Mouse (Mus musculus): ENCODE results near the gene Sumf1. TPM values are rescaled to one million over a fixed set of nuclear protein-coding genes. Genes with fewer than 3 reads are reported as not detected.

The Sumf1 gene
- polyA plus RNA-seq, 1 experiment from 2014 or later: 11.0 TPM

- no peak overlapping the region for H3K4me3 ChIP-seq
- no peaks in the 10 kb centered on the region for H3K4me1 ChIP-seq
- no peaks in the 10 kb centered on the region for H3K36me3 ChIP-seq (replicated peaks)
- no peak overlapping the region for H3K27ac ChIP-seq
- H3K9me3 ChIP-seq: no peaks in the 10 kb centered on the region
- no peak overlapping the region for H3K4me2 ChIP-seq
- WGBS: 65% methylated on average over 5 of the region's 5 CpGs
- no peak overlapping the region for H3K9ac ChIP-seq
- ATAC-seq (replicated peaks): no peak
- no peaks in the 10 kb centered on the region for H3K27me3 ChIP-seq (replicated peaks)
Observed at GRCm38 (mm10) chr6:108222435-108222834, 37.1 kb upstream of the Sumf1 start.

GRCm38 (mm10) chr6:108217987-108218386 is 32.6 kb upstream of the Sumf1 start:
- no peak for ATAC-seq (replicated peaks)
- WGBS: 89% methylated on average over 3 of the region's 3 CpGs
- H3K4me1 ChIP-seq: peaks cover 5% of the 10 kb centered on the region; the same call in 1 of the 2 replicates
- no peak overlapping the region for H3K27ac ChIP-seq
- H3K4me2 ChIP-seq: no peak overlapping the region
- H3K27me3 ChIP-seq (replicated peaks): no peaks in the 10 kb centered on the region
- H3K36me3 ChIP-seq (replicated peaks): no peaks in the 10 kb centered on the region
- H3K9ac ChIP-seq: no peak overlapping the region
- no peaks in the 10 kb centered on the region for H3K9me3 ChIP-seq
- H3K4me3 ChIP-seq: no peak overlapping the region

GRCm38 (mm10) chr6:108216832-108217231 is 31.4 kb upstream of the Sumf1 start:
- H3K4me1 ChIP-seq: peaks cover 5% of the 10 kb centered on the region; the same call in 1 of the 2 replicates
- no peaks in the 10 kb centered on the region for H3K36me3 ChIP-seq (replicated peaks)
- no peaks in the 10 kb centered on the region for H3K9me3 ChIP-seq
- no peak overlapping the region for H3K9ac ChIP-seq
- no peak for ATAC-seq (replicated peaks)
- WGBS: 93% methylated on average over 8 of the region's 8 CpGs
- H3K4me2 ChIP-seq: no peak overlapping the region
- H3K27ac ChIP-seq: no peak overlapping the region
- H3K27me3 ChIP-seq (replicated peaks): 0 out of 2 replicates have a peak, but pooled peaks cover 1% of the 10 kb centered on the region
- no peak overlapping the region for H3K4me3 ChIP-seq

GRCm38 (mm10) chr6:108216091-108216490 is 30.7 kb upstream of the Sumf1 start:
- no peak overlapping the region for H3K4me3 ChIP-seq
- no peak overlapping the region for H3K9ac ChIP-seq
- peaks cover 5% of the 10 kb centered on the region; the same call in 1 of the 2 replicates for H3K4me1 ChIP-seq
- 81% methylated on average over 5 of the region's 5 CpGs for WGBS
- H3K36me3 ChIP-seq (replicated peaks): no peaks in the 10 kb centered on the region
- H3K27me3 ChIP-seq (replicated peaks): peaks cover 7% of the 10 kb centered on the region; the same call in 1 of the 2 replicates
- H3K4me2 ChIP-seq: no peak overlapping the region
- H3K27ac ChIP-seq: no peak overlapping the region
- H3K9me3 ChIP-seq: no peaks in the 10 kb centered on the region
- ATAC-seq (replicated peaks): no peak

- ATAC-seq (replicated peaks): no peak
- Histone ChIP-seq H3K27me3 (replicated peaks) (peaks cover 7% of the 10 kb centered on the region; the same call in 1 of the 2 replicates), H3K9ac (no peak overlapping the region), H3K36me3 (replicated peaks) (no peaks in the 10 kb centered on the region), H3K4me3 (peak overlapping the region; percentile 84), H3K27ac (no peak overlapping the region), H3K4me1 (peaks cover 5% of the 10 kb centered on the region; the same call in 1 of the 2 replicates), H3K9me3 (no peaks in the 10 kb centered on the region), H3K4me2 (peak overlapping the region; percentile 99)
- WGBS: 14% methylated on average over 10 of the region's 10 CpGs
Observed at GRCm38 (mm10) chr6:108214294-108214925, 29.0 kb upstream of the Sumf1 start.

- peaks cover 7% of the 10 kb centered on the region; the same call in 1 of the 2 replicates for H3K27me3 ChIP-seq (replicated peaks)
- peak overlapping the region; percentile 84 for H3K4me3 ChIP-seq
- peak overlapping the region; percentile 60 for H3K9ac ChIP-seq
- H3K36me3 ChIP-seq (replicated peaks): no peaks in the 10 kb centered on the region
- 0 out of 2 replicates have a peak, but pooled peaks have one; percentile 0 for ATAC-seq (replicated peaks)
- H3K4me1 ChIP-seq: peaks cover 5% of the 10 kb centered on the region; the same call in 1 of the 2 replicates
- no peaks in the 10 kb centered on the region for H3K9me3 ChIP-seq
- H3K4me2 ChIP-seq: peak overlapping the region; percentile 99
- no peak overlapping the region for H3K27ac ChIP-seq
- under 1% methylated on average over 26 of the region's 29 CpGs for WGBS
Observed at GRCm38 (mm10) chr6:108213481-108214293, 28.3 kb upstream of the Sumf1 start.

- no peaks in the 10 kb centered on the region for H3K9me3 ChIP-seq
- peak within 1 kb of the TSS; percentile 84 for H3K4me3 ChIP-seq
- WGBS: under 1% methylated on average over 27 of the region's 27 CpGs
- peak; percentile 100 for ATAC-seq (replicated peaks)
- peak within 1 kb of the TSS; percentile 99 for H3K4me2 ChIP-seq
- H3K4me1 ChIP-seq: peaks cover 5% of the 10 kb centered on the region; the same call in 1 of the 2 replicates
- H3K9ac ChIP-seq: peak within 1 kb of the TSS; percentile 60
- H3K27me3 ChIP-seq (replicated peaks): peaks cover 7% of the 10 kb centered on the region; the same call in 1 of the 2 replicates
- no peak within 1 kb of the TSS for H3K27ac ChIP-seq
- no peaks in the 10 kb centered on the region for H3K36me3 ChIP-seq (replicated peaks)
Observed at GRCm38 (mm10) chr6:108212881-108213295, 27.5 kb upstream of the Sumf1 start, which contains the start of gene Itpr1. TSS of gene Itpr1 (plus strand) at chr6:108213096.

GRCm38 (mm10) chr6:108211896-108212880 is 26.8 kb upstream of the Sumf1 start:
- Histone ChIP-seq H3K4me1 (peaks cover 5% of the 10 kb centered on the region; the same call in 1 of the 2 replicates), H3K9ac (peak overlapping the region; percentile 27), H3K27ac (no peak overlapping the region), H3K4me3 (peak overlapping the region; percentile 84), H3K27me3 (replicated peaks) (peaks cover 7% of the 10 kb centered on the region; the same call in 1 of the 2 replicates), H3K4me2 (peak overlapping the region; percentile 99), H3K9me3 (no peaks in the 10 kb centered on the region), H3K36me3 (replicated peaks) (no peaks in the 10 kb centered on the region)
- peak; percentile 12 for ATAC-seq (replicated peaks)
- 8% methylated on average over 36 of the region's 36 CpGs for WGBS

GRCm38 (mm10) chr6:108206914-108207566 is 21.7 kb upstream of the Sumf1 start:
- no peak for ATAC-seq (replicated peaks)
- 85% methylated on average over 5 of the region's 5 CpGs for WGBS
- Histone ChIP-seq H3K36me3 (replicated peaks) (no peaks in the 10 kb centered on the region), H3K4me3 (no peak overlapping the region), H3K27ac (no peak overlapping the region), H3K9ac (no peak overlapping the region), H3K27me3 (replicated peaks) (peaks cover 7% of the 10 kb centered on the region; the same call in 1 of the 2 replicates), H3K9me3 (no peaks in the 10 kb centered on the region), H3K4me2 (no peak overlapping the region), H3K4me1 (no peaks in the 10 kb centered on the region)

GRCm38 (mm10) chr6:108206145-108206544 is 20.8 kb upstream of the Sumf1 start:
- 77% methylated on average over 4 of the region's 4 CpGs for WGBS
- Histone ChIP-seq H3K4me3 (no peak overlapping the region), H3K36me3 (replicated peaks) (no peaks in the 10 kb centered on the region), H3K27me3 (replicated peaks) (no peaks in the 10 kb centered on the region), H3K27ac (no peak overlapping the region), H3K9me3 (no peaks in the 10 kb centered on the region), H3K4me1 (no peaks in the 10 kb centered on the region), H3K9ac (no peak overlapping the region), H3K4me2 (no peak overlapping the region)
- ATAC-seq (replicated peaks): no peak

GRCm38 (mm10) chr6:108204322-108204721 is 18.9 kb upstream of the Sumf1 start:
- no peak overlapping the region for H3K27ac ChIP-seq

More at GRCm38 (mm10) chr6:108204322-108204721, 18.9 kb upstream of the Sumf1 start:
- Histone ChIP-seq H3K4me2 (no peak overlapping the region), H3K4me3 (no peak overlapping the region), H3K36me3 (replicated peaks) (no peaks in the 10 kb centered on the region), H3K4me1 (no peaks in the 10 kb centered on the region), H3K27me3 (replicated peaks) (no peaks in the 10 kb centered on the region), H3K9me3 (no peaks in the 10 kb centered on the region), H3K9ac (no peak overlapping the region)
- no peak for ATAC-seq (replicated peaks)
- 81% methylated on average over 2 of the region's 2 CpGs for WGBS
